Mouse (Mus musculus) liver, embryonic 14.5 days (tissue): ENCODE results near the gene Plcd1. TPM values are rescaled to one million over a fixed set of nuclear protein-coding genes. Genes with fewer than 3 reads are reported as not detected.

Source experiments
- ATAC-seq: fragments of 200-750 bp; cut with Nextera tagmentation; 2 replicates; pipeline ENCODE4 v1.8.0; 2017; ENCODE audit warnings: moderate number of reproducible peaks, mild to moderate bottlenecking, moderate library complexity; ENCODE audit not compliant: insufficient read depth
- DNase-seq, 3 experiments: peaks; one replicate each; pipeline ENCODE4 v3.0.0-alpha.2; 2012 to 2013; ENCODE audit warnings: low read depth in 3 of 3, low spot score in 3 of 3
- H3K27ac ChIP-seq: fragments of 300-500 bp; sonication (generic); 2 replicates; pipeline ENCODE4 v1.5.1; 2014; ENCODE audit warnings: moderate library complexity, mild to moderate bottlenecking, control low read depth, inconsistent platforms
- H3K27me3 ChIP-seq: fragments of 300-500 bp; sonication (generic); 2 replicates; pipeline ENCODE4 v1.6.1; 2014; ENCODE audit warnings: mild to moderate bottlenecking, low read length, moderate library complexity; ENCODE audit not compliant: control insufficient read depth, insufficient read depth
- H3K36me3 ChIP-seq: fragments of 300-500 bp; sonication (generic); replicated peaks from 2 replicates; pipeline ENCODE4 v1.6.1; 2014; ENCODE audit warnings: low read depth; ENCODE audit not compliant: control insufficient read depth, insufficient read depth
- H3K4me1 ChIP-seq, 2 experiments: fragments of 200-500 bp in 1 of 2; fragments of 300-500 bp in 1 of 2; sonication (generic) in 1 of 2; replicated peaks; 2 replicates each; pipeline ENCODE4 v1.6.1; 2012 to 2014; ENCODE audit warnings: antibody characterized with exemption in 1 of 2, inconsistent platforms in 1 of 2, low read length in 1 of 2; ENCODE audit not compliant: control insufficient read depth in 2 of 2, insufficient read depth in 2 of 2
- H3K4me2 ChIP-seq: fragments of 300-500 bp; sonication (generic); 2 replicates; pipeline ENCODE4 v1.6.1; 2014; ENCODE audit warnings: low read depth, mild to moderate bottlenecking, control low read depth, moderate library complexity
- H3K4me3 ChIP-seq, 2 experiments: fragments of 200-500 bp in 1 of 2; fragments of 300-500 bp in 1 of 2; sonication (generic) in 1 of 2; 2 replicates each; pipeline ENCODE4 v1.5.1; 2012 to 2014; ENCODE audit warnings: low read depth in 2 of 2, low read length in 2 of 2, mild to moderate bottlenecking in 2 of 2, control low read depth in 1 of 2, inconsistent platforms in 1 of 2, moderate library complexity in 1 of 2; ENCODE audit not compliant: insufficient read depth in 1 of 2
- H3K9ac ChIP-seq: fragments of 300-500 bp; sonication (generic); replicated peaks from 2 replicates; pipeline ENCODE4 v1.6.1; 2014; ENCODE audit warnings: mild to moderate bottlenecking, control low read depth, moderate library complexity
- H3K9me3 ChIP-seq: fragments of 300-500 bp; sonication (generic); 2 replicates; pipeline ENCODE4 v1.6.1; 2016; ENCODE audit warnings: low read length, mixed read lengths; ENCODE audit not compliant: control insufficient read depth
- CTCF ChIP-seq: IDR thresholded peaks from 2 replicates; pipeline ENCODE4 v1.5.1; 2016; ENCODE audit warnings: antibody characterized with exemption, low read depth, control low read depth
- EP300 ChIP-seq: IDR thresholded peaks from 2 replicates; pipeline ENCODE4 v1.6.1; 2016; ENCODE audit warnings: antibody characterized with exemption, low read depth
- WGBS: fragments of 180-500 bp; shearing (Covaris S2); extraction: QIAGEN DNeasy Blood & Tissue Kit; methylation state at CpG from one replicate; pipeline ENCODE4 v1.1.7; 2014; ENCODE audit not compliant: insufficient replicate concordance; 5-methylcytosine and 5-hydroxymethylcytosine counted together
- polyA plus RNA-seq, 2 experiments: library from polyadenylated mRNA; depleted of rRNA in 1 of 2; stranded (reverse) in 1 of 2; unstranded in 1 of 2; fragments of >200 nt; fragmentation: Nextera tagmentation in 1 of 2; extraction: Ambion mirVana in 1 of 2; gene quantifications; 2 replicates each; pipeline versions ENCODE4 v1.2.1 to v1.2.3; 2012 to 2014

Plcd1 gene
- polyA plus RNA-seq, 2 experiments = 0.95 to 1.1 TPM

GRCm38 (mm10) chr9:119122596-119123369 lies 29.5 kb upstream of the Plcd1 start:
- H3K4me3 ChIP-seq = no peak overlapping the region
- no peak overlapping the region for H3K9ac ChIP-seq
- no peaks in the 10 kb centered on the region for H3K27me3 ChIP-seq
- no peaks in the 10 kb centered on the region for H3K4me1 ChIP-seq
- no peaks in the 10 kb centered on the region for H3K9me3 ChIP-seq
- 66% methylated on average over 18 of the region's 18 CpGs for WGBS
- no peaks in the 10 kb centered on the region for H3K36me3 ChIP-seq
- ATAC-seq (no peak), DNase-seq (no peak)
- TF ChIP-seq EP300 = no peak
- no peak for TF ChIP-seq CTCF
- H3K27ac ChIP-seq = no peak overlapping the region
- H3K4me2 ChIP-seq = no peak overlapping the region

- Histone ChIP-seq H3K4me3 (no peak overlapping the region), H3K9ac (no peak overlapping the region), H3K27ac (no peak overlapping the region), H3K4me2 (no peak overlapping the region), H3K9me3 (no peaks in the 10 kb centered on the region), H3K4me1 (no peaks in the 10 kb centered on the region), H3K27me3 (no peaks in the 10 kb centered on the region), H3K36me3 (no peaks in the 10 kb centered on the region)
- 30% methylated on average over 3 of the region's 3 CpGs for WGBS
- ATAC-seq = no peak
- DNase-seq = no peak
- TF ChIP-seq EP300 = no peak
- no peak for TF ChIP-seq CTCF
Measured at GRCm38 (mm10) chr9:119120168-119120560, 26.9 kb upstream of the Plcd1 start.

GRCm38 (mm10) chr9:119119409-119120167 lies 26.3 kb upstream of the Plcd1 start:
- H3K9ac ChIP-seq = no peak overlapping the region
- H3K36me3 ChIP-seq = no peaks in the 10 kb centered on the region
- ATAC-seq = no peak
- no peaks in the 10 kb centered on the region for H3K9me3 ChIP-seq
- H3K4me3 ChIP-seq = no peak overlapping the region
- H3K27me3 ChIP-seq = no peaks in the 10 kb centered on the region
- no peaks in the 10 kb centered on the region for H3K4me1 ChIP-seq
- TF ChIP-seq CTCF (no peak), EP300 (no peak)
- H3K4me2 ChIP-seq = no peak overlapping the region
- 72% methylated on average over 19 of the region's 19 CpGs for WGBS
- no peak overlapping the region for H3K27ac ChIP-seq
- DNase-seq = no peak

GRCm38 (mm10) chr9:119114911-119115310 lies 21.6 kb upstream of the Plcd1 start:
- no peaks in the 10 kb centered on the region for H3K4me1 ChIP-seq
- ATAC-seq (no peak), DNase-seq (no peak)
- no peak overlapping the region for H3K9ac ChIP-seq
- H3K9me3 ChIP-seq = no peaks in the 10 kb centered on the region
- H3K36me3 ChIP-seq = no peaks in the 10 kb centered on the region
- no peak overlapping the region for H3K27ac ChIP-seq
- no peak for TF ChIP-seq EP300
- H3K4me2 ChIP-seq = no peak overlapping the region
- H3K4me3 ChIP-seq = no peak overlapping the region
- WGBS = 72% methylated on average over 17 of the region's 17 CpGs
- no peaks in the 10 kb centered on the region for H3K27me3 ChIP-seq

DNA sequence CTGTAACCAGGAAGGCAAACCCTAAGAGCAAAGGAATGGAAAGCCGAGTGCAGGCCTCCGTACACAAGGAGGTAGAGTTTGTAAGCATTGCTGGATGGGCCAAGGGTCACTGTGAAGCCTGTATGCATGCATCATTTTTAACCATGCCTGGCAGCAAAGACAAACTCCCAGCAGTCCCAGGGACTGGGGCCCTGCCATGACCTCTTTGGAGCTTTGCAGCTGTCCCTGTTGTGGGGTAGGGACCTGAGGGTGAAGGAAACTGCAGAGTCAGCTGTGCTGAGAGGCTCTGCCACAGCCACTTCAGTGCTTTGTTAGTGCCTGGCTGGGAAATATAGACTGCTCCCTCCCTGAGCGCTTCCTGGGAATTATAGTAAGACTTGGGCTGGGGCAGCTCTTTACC lies 17.3 kb upstream of the Plcd1 start:
- Histone ChIP-seq H3K9ac (no peak overlapping the region), H3K4me2 (no peak overlapping the region), H3K27ac (no peak overlapping the region), H3K36me3 (no peaks in the 10 kb centered on the region), H3K9me3 (no peaks in the 10 kb centered on the region), H3K27me3 (no peaks in the 10 kb centered on the region), H3K4me3 (no peak overlapping the region), H3K4me1 (no peaks in the 10 kb centered on the region)
- no peak for TF ChIP-seq EP300
- TF ChIP-seq CTCF = no peak
- no peak for DNase-seq
- 54% methylated on average over 3 of the region's 3 CpGs for WGBS
- no peak for ATAC-seq
